Mouse (Mus musculus): ENCODE results near the gene Dnajb12.

- no peak for TF ChIP-seq CTCF (conservative IDR thresholded peaks at IDR 0.05; ENCODE audit: low read length)
- no peak for TF ChIP-seq NANOG (IDR thresholded peaks at IDR 0.05; ENCODE audit: borderline replicate concordance, low read length)
These were observed 20.7 kb downstream of the Dnajb12 start for GRCm38 (mm10) chr10:59900174-59900435.
